Mouse (Mus musculus) heart, adult 2 months (tissue): ENCODE data around the gene Cep63.

ENCODE experiments used
- CTCF ChIP-seq: fragments of 200-600 bp; IDR thresholded peaks from 2 replicates; pipeline ENCODE4 v1.8.1; 2022; ENCODE audit warnings: antibody characterized with exemption, mild to moderate bottlenecking, moderate library complexity
- EP300 ChIP-seq: fragments of 200-500 bp; IDR thresholded peaks from 2 replicates; pipeline ENCODE4 v1.6.1; 2011; ENCODE audit warnings: low read depth, low read length, control low read depth; ENCODE audit not compliant: insufficient read depth
- POLR2A ChIP-seq: fragments of 200-500 bp; IDR thresholded peaks from 2 replicates; pipeline ENCODE4 v1.6.1; 2011; ENCODE audit warnings: mild to moderate bottlenecking, low read depth, low read length, control low read depth; ENCODE audit not compliant: insufficient read depth

DNA sequence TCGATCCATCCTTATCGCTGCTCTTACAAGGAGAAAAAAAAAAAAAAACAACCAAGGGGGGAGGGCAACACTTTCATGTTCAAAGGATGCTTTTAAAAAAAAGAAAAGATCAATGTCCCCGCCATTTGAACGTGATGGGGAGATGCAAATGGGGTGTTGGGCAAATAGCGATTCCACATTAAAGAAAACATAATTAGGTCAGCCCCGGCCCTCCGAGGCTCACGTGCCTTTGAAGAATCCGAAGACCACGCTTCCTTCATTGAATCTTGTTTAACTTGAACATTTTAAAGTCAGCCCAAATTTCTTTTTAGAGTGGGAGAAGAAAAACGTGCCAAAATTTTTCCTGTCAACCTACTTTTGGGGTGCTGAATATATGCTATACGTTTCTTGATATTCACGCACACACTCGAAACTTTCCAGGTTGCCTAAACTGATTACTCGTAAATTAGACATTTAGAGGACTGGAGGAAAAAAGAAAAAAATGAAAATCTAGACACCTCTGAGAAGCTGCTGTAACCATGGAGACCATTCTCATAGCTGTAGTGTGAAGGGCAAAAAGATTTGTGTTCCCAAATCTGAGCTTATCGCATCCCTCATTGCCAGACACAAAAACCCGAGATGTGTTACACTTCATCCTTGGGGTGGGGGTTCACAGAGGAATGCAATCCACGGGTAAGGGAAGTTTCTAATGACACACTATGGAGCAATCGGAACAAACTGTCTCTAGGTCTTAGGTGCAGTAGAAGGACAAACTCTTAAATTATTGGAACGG, 79.9 kb downstream of the Cep63 start:
- no peak for TF ChIP-seq EP300
- TF ChIP-seq POLR2A: no peak
- no peak for TF ChIP-seq CTCF
